Mouse (Mus musculus): Measurements from ENCODE around the gene Amz2. TPM values are rescaled to one million over a fixed set of nuclear protein-coding genes. Genes with fewer than 3 reads are reported as not detected.

Gene Amz2
- total RNA-seq, 2 experiments from 2014 or later: 55.7 to 61.1 TPM

- DNase-seq (ENCODE audit: low spot score in 2 of 2): no peak
These were observed 5.2 kb upstream of the Amz2 start for GRCm38 (mm10) chr11:109420567-109420962.

GRCm38 (mm10) chr11:109421205-109421604, 4.5 kb upstream of the Amz2 start:
- no peak for DNase-seq (ENCODE audit: low spot score in 2 of 2)

- no peak for DNase-seq (ENCODE audit: low spot score in 2 of 2)
These were observed 3.5 kb upstream of the Amz2 start for GRCm38 (mm10) chr11:109422263-109422662.

GRCm38 (mm10) chr11:109423294-109423693, 2.5 kb upstream of the Amz2 start:
- no peak for DNase-seq (ENCODE audit: low spot score in 2 of 2)

- no peak for DNase-seq (ENCODE audit: low spot score in 2 of 2)
These were observed 483 bp downstream of the Amz2 start for GRCm38 (mm10) chr11:109426272-109426586.

GRCm38 (mm10) chr11:109427353-109427752, 1.6 kb downstream of the Amz2 start:
- no peak for DNase-seq (ENCODE audit: low spot score in 2 of 2)

GRCm38 (mm10) chr11:109434233-109434798, 8.6 kb downstream of the Amz2 start:
- DNase-seq (ENCODE audit: low spot score in 2 of 2): no peak

GRCm38 (mm10) chr11:109436889-109437288, 11.1 kb downstream of the Amz2 start:
- DNase-seq (ENCODE audit: low spot score in 2 of 2): no peak

GRCm38 (mm10) chr11:109439209-109439608, 13.5 kb downstream of the Amz2 start:
- DNase-seq (ENCODE audit: low spot score in 2 of 2): no peak

- peak; percentile 55 to 61 for DNase-seq (ENCODE audit: low spot score in 2 of 2)
These were observed 14.1 kb downstream of the Amz2 start for GRCm38 (mm10) chr11:109439829-109440340.

- no peak for DNase-seq (ENCODE audit: low spot score in 2 of 2)
These were observed 14.9 kb downstream of the Amz2 start for GRCm38 (mm10) chr11:109440641-109441040.

- DNase-seq (ENCODE audit: low spot score in 2 of 2): no peak
These were observed 15.4 kb downstream of the Amz2 start for GRCm38 (mm10) chr11:109441119-109441518.

- no peak for DNase-seq (ENCODE audit: low spot score in 2 of 2)
These were observed 16.5 kb downstream of the Amz2 start for GRCm38 (mm10) chr11:109442166-109442730.

GRCm38 (mm10) chr11:109443468-109444263, 17.9 kb downstream of the Amz2 start:
- no peak for DNase-seq (ENCODE audit: low spot score in 2 of 2)

GRCm38 (mm10) chr11:109444600-109444999, 18.9 kb downstream of the Amz2 start:
- DNase-seq (ENCODE audit: low spot score in 2 of 2): no peak

- no peak for DNase-seq (ENCODE audit: low spot score in 2 of 2)
These were observed 19.8 kb downstream of the Amz2 start for GRCm38 (mm10) chr11:109445438-109446035.

- DNase-seq (ENCODE audit: low spot score in 2 of 2): no peak
These were observed 25.4 kb downstream of the Amz2 start for GRCm38 (mm10) chr11:109451169-109451568.

GRCm38 (mm10) chr11:109456261-109456660, 30.5 kb downstream of the Amz2 start:
- DNase-seq (ENCODE audit: low spot score in 2 of 2): no peak

- DNase-seq (ENCODE audit: low spot score in 2 of 2): no peak
These were observed 32.4 kb downstream of the Amz2 start for GRCm38 (mm10) chr11:109458165-109458564.

GRCm38 (mm10) chr11:109460586-109460985, 34.8 kb downstream of the Amz2 start:
- no peak for DNase-seq (ENCODE audit: low spot score in 2 of 2)

- no peak for DNase-seq (ENCODE audit: low spot score in 2 of 2)
These were observed 39.3 kb downstream of the Amz2 start for GRCm38 (mm10) chr11:109465068-109465467.

- DNase-seq (ENCODE audit: low spot score in 2 of 2): no peak
These were observed 41.2 kb downstream of the Amz2 start for GRCm38 (mm10) chr11:109466987-109467386.
